Mouse (Mus musculus) heart, embryonic 15.5 days (tissue): ENCODE data around the gene Slc16a5. TPM values are rescaled to one million over a fixed set of nuclear protein-coding genes. Genes with fewer than 3 reads are reported as not detected.

ENCODE experiments used
- ATAC-seq: fragments of 200-750 bp; cut with Nextera tagmentation; replicated peaks from 2 replicates; pipeline ENCODE4 v1.8.0; 2017; ENCODE audit warnings: low read depth, moderate TSS enrichment; ENCODE audit not compliant: insufficient number of reproducible peaks, insufficient read depth, low FRiP score
- H3K27ac ChIP-seq: fragments of 300-500 bp; sonication (generic); 2 replicates; pipeline ENCODE4 v1.5.1; 2015; ENCODE audit warnings: mild to moderate bottlenecking, inconsistent platforms
- H3K27me3 ChIP-seq: fragments of 300-500 bp; sonication (generic); 2 replicates; pipeline ENCODE4 v1.6.1; 2015; ENCODE audit warnings: inconsistent platforms
- H3K36me3 ChIP-seq: fragments of 300-500 bp; sonication (generic); 2 replicates; pipeline ENCODE4 v1.6.1; 2015; ENCODE audit warnings: mild to moderate bottlenecking, inconsistent platforms
- H3K4me1 ChIP-seq: fragments of 300-500 bp; sonication (generic); replicated peaks from 2 replicates; pipeline ENCODE4 v1.6.1; 2015; ENCODE audit warnings: inconsistent platforms
- H3K4me2 ChIP-seq: fragments of 300-500 bp; sonication (generic); 2 replicates; pipeline ENCODE4 v1.6.1; 2015; ENCODE audit warnings: inconsistent platforms, mild to moderate bottlenecking, moderate library complexity
- H3K4me3 ChIP-seq: fragments of 300-500 bp; sonication (generic); 2 replicates; pipeline ENCODE4 v1.5.1; 2015; ENCODE audit warnings: mild to moderate bottlenecking, inconsistent platforms
- H3K9ac ChIP-seq: fragments of 300-500 bp; sonication (generic); 2 replicates; pipeline ENCODE4 v1.6.1; 2015; ENCODE audit warnings: mild to moderate bottlenecking, inconsistent platforms
- H3K9me3 ChIP-seq: fragments of 300-500 bp; sonication (generic); replicated peaks from 2 replicates; pipeline ENCODE4 v1.6.1; 2016; ENCODE audit warnings: inconsistent platforms
- WGBS: fragments of 180-500 bp; shearing (Covaris S2); methylation state at CpG from one replicate; pipeline ENCODE4 v1.1.7; 2015; ENCODE audit warnings: mixed read lengths; 5-methylcytosine and 5-hydroxymethylcytosine counted together
- microRNA-seq: library from miRNA; unstranded; fragments of <30 nt; microRNA quantifications from one replicate; pipeline ENCODE4, GENCODE M21; 2016
- polyA plus RNA-seq: library from polyadenylated mRNA; unstranded; fragments of >200 nt; fragmentation: Nextera tagmentation; extraction: Ambion mirVana; gene quantifications from 2 replicates; pipeline ENCODE4 v1.2.1, GENCODE M21; 2015

The Slc16a5 gene
- polyA plus RNA-seq, 1 experiment from 2014 or later, result 0.57 TPM

- no peak overlapping the region for H3K4me3 ChIP-seq
- peaks cover 31% of the 10 kb centered on the region for H3K4me1 ChIP-seq
- peak overlapping the region; percentile 84 for H3K27ac ChIP-seq
- no peak overlapping the region for H3K4me2 ChIP-seq
- no peak overlapping the region for H3K9ac ChIP-seq
- H3K27me3 ChIP-seq, result no peaks in the 10 kb centered on the region
- H3K9me3 ChIP-seq, result no peaks in the 10 kb centered on the region
- H3K36me3 ChIP-seq, result peaks cover 15% of the 10 kb centered on the region
- no peak for ATAC-seq
- 75% methylated on average over 3 of the region's 3 CpGs for WGBS
Measured at GRCm38 (mm10) chr11:115519581-115519980, 57.3 kb downstream of the Slc16a5 start.

- no peaks in the 10 kb centered on the region for H3K9me3 ChIP-seq
- 0 out of 2 replicates have a peak overlapping the region, but pooled peaks have one; percentile 7 for H3K4me2 ChIP-seq
- peak; percentile 58 for ATAC-seq
- peak overlapping the region; percentile 84 for H3K27ac ChIP-seq
- no peaks in the 10 kb centered on the region for H3K27me3 ChIP-seq
- H3K36me3 ChIP-seq, result peaks cover 21% of the 10 kb centered on the region
- no peak overlapping the region for H3K9ac ChIP-seq
- 64% methylated on average over 2 of the region's 2 CpGs for WGBS
- H3K4me3 ChIP-seq, result no peak overlapping the region
- peaks cover 27% of the 10 kb centered on the region for H3K4me1 ChIP-seq
Measured at GRCm38 (mm10) chr11:115520218-115520617, 57.9 kb downstream of the Slc16a5 start.

GRCm38 (mm10) chr11:115521080-115521479, 58.8 kb downstream of the Slc16a5 start:
- Histone ChIP-seq H3K4me2 (no peak overlapping the region), H3K27me3 (no peaks in the 10 kb centered on the region), H3K36me3 (peaks cover 30% of the 10 kb centered on the region), H3K27ac (peak overlapping the region; percentile 84), H3K4me1 (peaks cover 25% of the 10 kb centered on the region), H3K9ac (no peak overlapping the region), H3K9me3 (no peaks in the 10 kb centered on the region), H3K4me3 (no peak overlapping the region)
- ATAC-seq, result no peak
- 78% methylated on average over 4 of the region's 4 CpGs for WGBS

- no peak for ATAC-seq
- Histone ChIP-seq H3K4me3 (no peak overlapping the region), H3K27ac (no peak overlapping the region), H3K9me3 (no peaks in the 10 kb centered on the region), H3K4me1 (peaks cover 25% of the 10 kb centered on the region), H3K4me2 (no peak overlapping the region), H3K36me3 (peaks cover 41% of the 10 kb centered on the region), H3K9ac (no peak overlapping the region), H3K27me3 (no peaks in the 10 kb centered on the region)
- 88% methylated on average over 2 of the region's 2 CpGs for WGBS
Measured at GRCm38 (mm10) chr11:115522238-115522637, 60.0 kb downstream of the Slc16a5 start.

- no peak for ATAC-seq
- WGBS, result 83% methylated on average over 2 of the region's 2 CpGs
Measured at GRCm38 (mm10) chr11:115522703-115523102, 60.4 kb downstream of the Slc16a5 start.

More at GRCm38 (mm10) chr11:115522703-115523102, 60.4 kb downstream of the Slc16a5 start:
- no peaks in the 10 kb centered on the region for H3K27me3 ChIP-seq
- H3K9me3 ChIP-seq, result no peaks in the 10 kb centered on the region
- H3K4me3 ChIP-seq, result no peak overlapping the region
- H3K27ac ChIP-seq, result no peak overlapping the region
- no peak overlapping the region for H3K9ac ChIP-seq
- no peak overlapping the region for H3K4me2 ChIP-seq
- H3K36me3 ChIP-seq, result peaks cover 46% of the 10 kb centered on the region
- H3K4me1 ChIP-seq, result peaks cover 25% of the 10 kb centered on the region

Small RNA genes within 50 kb of the gene (microRNA-seq; reads per million reads assigned to microRNA genes)
- not detected for gene Mir3968

Other genes with a start within 250 kb of the Slc16a5 start
- gene Grin2c, start 195.2 kb upstream of the Slc16a5 start, polyA plus RNA-seq, result 0.10 and 0.16 TPM in 2 replicates
- 10.5 and 12.4 TPM in 2 replicates for gene Fdxr, start 185.4 kb upstream of the Slc16a5 start, polyA plus RNA-seq
- gene Fads6, start 164.8 kb upstream of the Slc16a5 start, polyA plus RNA-seq, result 0.55 and 0.67 TPM in 2 replicates
- gene Otop2, start 155.3 kb upstream of the Slc16a5 start, polyA plus RNA-seq, result 0.08 TPM in 1 of 2 replicates, not detected in the other
- gene Ush1g, start 140.4 kb upstream of the Slc16a5 start, polyA plus RNA-seq, result 0.11 and 0.29 TPM in 2 replicates
- not detected in 2 replicates for gene Otop3, start 127.7 kb upstream of the Slc16a5 start, polyA plus RNA-seq
- gene Hid1, start 94.7 kb upstream of the Slc16a5 start, polyA plus RNA-seq, result 7.6 and 11.2 TPM in 2 replicates
- 6.3 and 11.1 TPM in 2 replicates for gene Cdr2l, start 80.6 kb upstream of the Slc16a5 start, polyA plus RNA-seq
- gene Mrpl58, start 58.7 kb upstream of the Slc16a5 start, polyA plus RNA-seq, result 163 and 167 TPM in 2 replicates
- 1,570 and 2,168 TPM in 2 replicates for gene Atp5h, start 42.5 kb upstream of the Slc16a5 start, polyA plus RNA-seq
- gene Kctd2, start 42.3 kb upstream of the Slc16a5 start, polyA plus RNA-seq, result 11.5 and 14.7 TPM in 2 replicates
- 0.06 TPM in 1 of 2 replicates, not detected in the other for gene Trim80, start 21.9 kb upstream of the Slc16a5 start, polyA plus RNA-seq
- 4.6 and 6.2 TPM in 2 replicates for gene Armc7, start 13.2 kb downstream of the Slc16a5 start, polyA plus RNA-seq
- gene Nt5c, start 29.4 kb downstream of the Slc16a5 start, polyA plus RNA-seq, result 49.6 and 62.1 TPM in 2 replicates
- 480 and 515 TPM in 2 replicates for gene Jpt1, start 51.9 kb downstream of the Slc16a5 start, polyA plus RNA-seq
- gene Sumo2, start 73.8 kb downstream of the Slc16a5 start, polyA plus RNA-seq, result 566 and 571 TPM in 2 replicates
- 80.8 and 105 TPM in 2 replicates for gene Nup85, start 102.0 kb downstream of the Slc16a5 start, polyA plus RNA-seq
- 76.2 and 80.1 TPM in 2 replicates for gene Mrps7, start 141.5 kb downstream of the Slc16a5 start, polyA plus RNA-seq
- 13.7 and 16.3 TPM in 2 replicates for gene Gga3, start 141.6 kb downstream of the Slc16a5 start, polyA plus RNA-seq
- 30.2 and 34.5 TPM in 2 replicates for gene Mif4gd, start 150.5 kb downstream of the Slc16a5 start, polyA plus RNA-seq
- 47.7 and 48.8 TPM in 2 replicates for gene Slc25a19, start 165.8 kb downstream of the Slc16a5 start, polyA plus RNA-seq
- gene Grb2, start 246.1 kb downstream of the Slc16a5 start, polyA plus RNA-seq, result 103 and 104 TPM in 2 replicates